Mouse (Mus musculus) heart, adult 10 weeks (tissue): ENCODE measurements around the gene Glod5. TPM values are rescaled to one million over a fixed set of nuclear protein-coding genes. Genes with fewer than 3 reads are reported as not detected.

Experiments
- polyA plus RNA-seq: library from polyadenylated mRNA; stranded (reverse); fragments of 350-450 nt; fragmentation: Illumina TruSeq; extraction: RNeasy Lipid Tissue Mini Kit (QIAGEN cat#74804); gene quantifications from one replicate; pipeline ENCODE4 v1.2.3, GENCODE M21; 2014; ENCODE audit warnings: low read depth, low replicate concordance

Glod5 gene
- polyA plus RNA-seq, result not detected

DNA sequence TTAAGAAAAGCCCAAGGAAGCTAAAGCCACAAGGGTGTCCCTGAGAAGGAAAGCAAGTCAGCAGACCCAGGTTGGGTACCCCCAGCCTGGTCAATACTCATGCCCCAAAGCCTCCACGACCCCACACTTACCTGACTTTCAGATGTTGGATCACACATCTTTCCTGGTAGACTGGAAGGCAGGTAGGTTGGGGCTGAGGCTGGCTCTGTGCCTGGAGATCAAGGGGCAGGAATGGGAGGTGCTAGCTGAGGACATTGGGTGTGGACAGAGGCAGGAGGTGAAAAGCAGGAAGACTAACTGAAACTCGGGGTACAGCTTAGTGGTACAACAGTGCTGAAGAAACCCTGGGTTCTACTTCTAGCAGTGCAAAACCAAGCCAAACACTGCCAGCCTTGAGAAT, at the start of gene Glod5:
Glod5 (minus strand) TSS at position 207 of the 400 bp plus-strand sequence.

DNA sequence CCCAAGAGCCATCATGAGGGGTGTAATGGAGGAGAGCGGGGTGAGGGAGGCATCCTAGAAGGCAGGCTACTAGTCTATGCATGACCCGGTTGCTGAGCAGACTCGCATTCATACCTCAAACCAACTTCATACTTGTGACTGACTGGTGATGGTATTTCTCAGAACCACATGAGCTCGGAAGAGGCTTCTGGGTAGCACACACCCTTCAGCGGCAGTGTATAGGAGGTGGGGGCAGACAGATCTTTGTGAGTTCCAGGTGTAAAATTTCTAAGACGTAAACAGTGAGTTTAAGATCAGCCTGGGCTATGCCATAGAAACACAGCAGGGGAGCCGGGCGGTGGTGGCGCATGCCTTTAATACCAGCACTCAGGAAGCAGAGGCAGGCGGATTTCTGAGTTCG, 40.4 kb downstream of the Glod5 start, which contains the start of gene Gata1:
Gata1 (minus strand) TSS at position 180 of the 400 bp plus-strand sequence.

Other genes with a start within 250 kb of the Glod5 start
- 40.7 TPM for gene Gripap1, start 228.7 kb downstream of the Glod5 start, polyA plus RNA-seq
- gene Kcnd1, start 196.2 kb downstream of the Glod5 start, polyA plus RNA-seq, result 0.71 TPM
- 30.2 TPM for gene Otud5, start 177.1 kb downstream of the Glod5 start, polyA plus RNA-seq
- gene Pim2, start 140.2 kb downstream of the Glod5 start, polyA plus RNA-seq, result 3.6 TPM
- 21.7 TPM for gene Slc35a2, start 134.5 kb downstream of the Glod5 start, polyA plus RNA-seq
- 41.7 TPM for gene Pqbp1, start 119.2 kb downstream of the Glod5 start, polyA plus RNA-seq
- gene Timm17b, start 119.1 kb downstream of the Glod5 start, polyA plus RNA-seq, result 22.8 TPM
- not detected for gene Gm10491, start 110.7 kb downstream of the Glod5 start, polyA plus RNA-seq
- gene Gm10490, start 109.0 kb downstream of the Glod5 start, polyA plus RNA-seq, result not detected
- gene Pcsk1n, start 98.7 kb downstream of the Glod5 start, polyA plus RNA-seq, result not detected
- not detected for gene Eras, start 89.9 kb downstream of the Glod5 start, polyA plus RNA-seq
- 12.4 TPM for gene Hdac6, start 70.6 kb downstream of the Glod5 start, polyA plus RNA-seq
- not detected for gene Gata1, start 40.4 kb downstream of the Glod5 start, polyA plus RNA-seq
- 4.6 TPM for gene Suv39h1, start 56.3 kb upstream of the Glod5 start, polyA plus RNA-seq
- 1.2 TPM for gene Was, start 72.0 kb upstream of the Glod5 start, polyA plus RNA-seq
- gene Wdr13, start 114.4 kb upstream of the Glod5 start, polyA plus RNA-seq, result 40.6 TPM
- gene Rbm3, start 127.4 kb upstream of the Glod5 start, polyA plus RNA-seq, result 112 TPM
- 3.8 TPM for gene Tbc1d25, start 157.7 kb upstream of the Glod5 start, polyA plus RNA-seq
- 18.6 TPM for gene Ebp, start 175.0 kb upstream of the Glod5 start, polyA plus RNA-seq
- gene Porcn, start 188.0 kb upstream of the Glod5 start, polyA plus RNA-seq, result 4.7 TPM
- 12.9 TPM for gene Ftsj1, start 233.9 kb upstream of the Glod5 start, polyA plus RNA-seq